Mouse (Mus musculus) urinary bladder, postnatal 10 days (tissue): ENCODE measurements around the gene Rarb.

ENCODE experiments used
- DNase-seq: peaks from one replicate; pipeline ENCODE4 v3.0.0; 2022; ENCODE audit warnings: low spot score

The Rarb gene

GRCm38 (mm10) chr14:16434396-16435171 is 384.4 kb downstream of the Rarb start:
- DNase-seq = no peak

- DNase-seq = no peak
Observed at GRCm38 (mm10) chr14:16433206-16433605, 385.8 kb downstream of the Rarb start.

GRCm38 (mm10) chr14:16432550-16432949 is 386.4 kb downstream of the Rarb start:
- DNase-seq = no peak

- DNase-seq = no peak
Observed at GRCm38 (mm10) chr14:16431941-16432499, 386.9 kb downstream of the Rarb start.

GRCm38 (mm10) chr14:16427569-16427968 is 391.4 kb downstream of the Rarb start:
- DNase-seq = no peak

GRCm38 (mm10) chr14:16414163-16414562 is 404.8 kb downstream of the Rarb start:
- no peak for DNase-seq

GRCm38 (mm10) chr14:16405187-16405586 is 413.8 kb downstream of the Rarb start:
- no peak for DNase-seq

GRCm38 (mm10) chr14:16384783-16385182 is 434.2 kb downstream of the Rarb start:
- DNase-seq = no peak
